Mouse (Mus musculus) neutrophil, adult 5-6 weeks (primary cell): ENCODE data around the gene Gamt. TPM values are rescaled to one million over a fixed set of nuclear protein-coding genes. Genes with fewer than 3 reads are reported as not detected.

Experiments used
- total RNA-seq: library from RNA; stranded (forward); fragments of 200-1000 nt; gene quantifications from 2 replicates; pipeline ENCODE4 v1.2.3, GENCODE M21; 2017

Gene Gamt
- total RNA-seq, 1 experiment from 2014 or later = 0.70 TPM

Other genes with a start within 250 kb of the Gamt start
- 695 and 736 TPM in 2 replicates for gene Arhgap45, start 244.4 kb downstream of the Gamt start, total RNA-seq
- gene Polr2e, start 221.2 kb downstream of the Gamt start, total RNA-seq = 47.7 and 66.4 TPM in 2 replicates
- 206 and 276 TPM in 2 replicates for gene Gpx4, start 213.8 kb downstream of the Gamt start, total RNA-seq
- gene Sbno2, start 155.4 kb downstream of the Gamt start, total RNA-seq = 232 and 238 TPM in 2 replicates
- 229 and 235 TPM in 2 replicates for gene Stk11, start 145.2 kb downstream of the Gamt start, total RNA-seq
- gene Atp5d, start 122.4 kb downstream of the Gamt start, total RNA-seq = 34.4 and 38.6 TPM in 2 replicates
- gene Cbarp, start 120.2 kb downstream of the Gamt start, total RNA-seq = 0.98 and 1.6 TPM in 2 replicates
- gene Midn, start 112.7 kb downstream of the Gamt start, total RNA-seq = 126 and 143 TPM in 2 replicates
- gene Cirbp, start 95.0 kb downstream of the Gamt start, total RNA-seq = 151 and 158 TPM in 2 replicates
- gene 1600002K03Rik, start 88.1 kb downstream of the Gamt start, total RNA-seq = 10.3 and 14.2 TPM in 2 replicates
- gene Efna2, start 81.5 kb downstream of the Gamt start, total RNA-seq = 0.49 TPM in 1 of 2 replicates, not detected in the other
- gene Mum1, start 34.6 kb downstream of the Gamt start, total RNA-seq = 42.0 and 43.6 TPM in 2 replicates
- 54.3 and 69.8 TPM in 2 replicates for gene Ndufs7, start 11.9 kb downstream of the Gamt start, total RNA-seq
- 83.8 and 93.6 TPM in 2 replicates for gene Dazap1, start 474 bp upstream of the Gamt start, total RNA-seq
- 1,847 and 1,925 TPM in 2 replicates for gene Rps15, start 31.4 kb upstream of the Gamt start, total RNA-seq
- gene Apc2, start 35.0 kb upstream of the Gamt start, total RNA-seq = 0.23 and 0.37 TPM in 2 replicates
- 17.5 and 20.7 TPM in 2 replicates for gene 2310011J03Rik, start 59.5 kb upstream of the Gamt start, total RNA-seq
- gene Pcsk4, start 68.5 kb upstream of the Gamt start, total RNA-seq = 0.25 TPM in 1 of 2 replicates, not detected in the other
- not detected in 2 replicates for gene Reep6, start 68.9 kb upstream of the Gamt start, total RNA-seq
- not detected in 2 replicates for gene Adamtsl5, start 87.4 kb upstream of the Gamt start, total RNA-seq
- not detected in 2 replicates for gene Plk5, start 95.4 kb upstream of the Gamt start, total RNA-seq
- 4.1 and 4.8 TPM in 2 replicates for gene Mex3d, start 126.6 kb upstream of the Gamt start, total RNA-seq
- 26.9 and 27.0 TPM in 2 replicates for gene Mbd3, start 138.5 kb upstream of the Gamt start, total RNA-seq
- gene Uqcr11, start 145.8 kb upstream of the Gamt start, total RNA-seq = 35.4 and 38.2 TPM in 2 replicates
- gene Tcf3, start 172.6 kb upstream of the Gamt start, total RNA-seq = 81.3 and 86.5 TPM in 2 replicates
- not detected in 2 replicates for gene Onecut3, start 233.8 kb upstream of the Gamt start, total RNA-seq